Mouse (Mus musculus): Measurements from ENCODE around the gene Tbx1.

The Tbx1 gene

DNA sequence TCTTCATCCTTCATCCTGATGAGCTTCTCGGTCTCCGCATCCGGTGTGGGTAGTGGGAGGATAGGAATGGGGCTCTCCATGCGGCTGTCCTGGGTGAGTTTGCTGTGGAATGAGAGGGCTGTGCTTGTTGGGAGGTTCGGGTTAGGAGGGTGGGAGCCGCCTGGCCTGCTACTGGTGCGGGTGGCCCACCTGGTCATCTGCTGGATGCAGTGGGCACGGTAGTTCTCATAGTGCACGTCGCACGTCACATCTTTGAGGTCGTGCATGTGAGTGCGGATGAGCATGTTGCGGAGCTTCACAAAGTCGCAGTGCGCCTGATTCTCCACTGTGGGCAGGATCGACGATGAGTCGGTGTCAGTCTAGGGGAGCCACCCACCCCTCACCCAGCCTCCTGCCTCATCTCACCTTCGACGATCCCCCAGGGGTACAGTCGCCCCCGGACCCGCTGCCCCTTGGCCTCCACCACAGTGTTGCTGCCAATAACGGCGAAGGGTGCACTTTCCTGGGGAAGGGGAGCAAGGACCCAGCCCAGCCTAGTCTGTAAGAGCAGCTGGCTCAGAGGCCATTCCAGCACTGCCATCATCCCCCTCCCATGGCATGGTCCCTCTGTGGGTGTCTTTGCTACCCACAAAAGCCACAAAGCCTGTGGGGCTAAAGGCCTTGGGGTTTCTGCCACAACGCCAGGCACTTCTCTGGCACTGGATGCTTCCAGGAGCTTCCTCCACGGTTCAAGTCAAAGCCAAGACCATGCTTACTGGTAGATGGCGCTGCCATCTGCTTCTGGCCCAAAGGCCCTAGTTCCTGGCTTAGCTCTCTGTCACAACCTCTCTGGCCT is 32.7 kb upstream of the Tbx1 start:
- DNase-seq (ENCODE audit: low read depth, low spot score) = no peak

DNA sequence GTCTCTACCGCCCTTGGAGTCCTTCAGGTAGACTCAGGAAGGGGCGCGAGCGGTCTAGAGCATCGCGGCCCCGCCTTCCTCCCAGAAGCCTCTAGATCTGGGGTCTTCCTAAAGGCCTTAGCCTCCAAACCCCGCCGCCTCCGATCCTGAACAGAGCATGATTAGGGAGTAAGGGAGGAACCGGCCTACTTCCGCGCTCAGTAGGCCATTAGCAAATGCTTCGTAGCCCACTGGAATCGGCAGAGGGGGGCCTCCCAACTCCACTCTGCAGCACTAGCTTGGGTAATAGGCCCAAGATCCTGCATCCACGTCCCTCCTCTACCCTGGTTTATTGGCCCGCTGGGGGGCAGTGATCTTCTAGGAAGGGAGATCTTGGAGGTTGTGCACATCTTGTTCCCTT is 31.5 kb upstream of the Tbx1 start, which contains the start of gene Gp1bb:
TSS of gene Gp1bb (minus strand) at position 385 of the 400 bp plus-strand sequence.
- DNase-seq (ENCODE audit: low read depth, low spot score) = no peak

DNA sequence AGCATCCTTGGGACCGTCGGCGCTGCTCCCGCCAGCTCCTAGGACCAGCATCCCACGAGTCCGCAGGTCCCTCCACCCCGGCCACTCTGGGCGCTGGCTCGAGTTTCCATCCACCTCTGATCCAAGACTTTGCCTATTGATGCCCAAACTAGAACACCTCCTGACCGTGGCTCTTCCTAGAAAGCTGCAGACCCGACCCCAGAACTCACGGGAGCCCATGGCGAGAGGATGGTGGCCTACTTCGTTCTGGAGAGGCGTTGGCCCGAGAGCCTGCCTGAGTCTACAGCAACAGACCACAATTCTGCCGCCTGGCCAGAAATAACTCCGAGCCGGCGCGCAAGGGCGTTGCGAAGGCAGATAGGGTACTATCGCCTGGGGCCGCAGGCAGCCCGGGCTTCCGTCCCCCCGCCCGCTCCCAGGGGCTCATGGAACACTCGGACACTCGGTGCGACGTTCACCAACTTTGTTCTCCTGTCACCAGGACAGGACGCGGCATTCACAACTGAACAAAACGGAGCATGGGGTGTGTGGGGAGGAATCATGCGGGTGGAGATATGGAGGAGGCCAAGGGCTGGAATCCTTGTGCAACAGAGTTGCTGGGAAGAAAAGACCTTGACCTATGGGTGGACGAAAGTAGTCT is 31.0 kb upstream of the Tbx1 start:
- DNase-seq (ENCODE audit: low read depth, low spot score) = no peak

DNA sequence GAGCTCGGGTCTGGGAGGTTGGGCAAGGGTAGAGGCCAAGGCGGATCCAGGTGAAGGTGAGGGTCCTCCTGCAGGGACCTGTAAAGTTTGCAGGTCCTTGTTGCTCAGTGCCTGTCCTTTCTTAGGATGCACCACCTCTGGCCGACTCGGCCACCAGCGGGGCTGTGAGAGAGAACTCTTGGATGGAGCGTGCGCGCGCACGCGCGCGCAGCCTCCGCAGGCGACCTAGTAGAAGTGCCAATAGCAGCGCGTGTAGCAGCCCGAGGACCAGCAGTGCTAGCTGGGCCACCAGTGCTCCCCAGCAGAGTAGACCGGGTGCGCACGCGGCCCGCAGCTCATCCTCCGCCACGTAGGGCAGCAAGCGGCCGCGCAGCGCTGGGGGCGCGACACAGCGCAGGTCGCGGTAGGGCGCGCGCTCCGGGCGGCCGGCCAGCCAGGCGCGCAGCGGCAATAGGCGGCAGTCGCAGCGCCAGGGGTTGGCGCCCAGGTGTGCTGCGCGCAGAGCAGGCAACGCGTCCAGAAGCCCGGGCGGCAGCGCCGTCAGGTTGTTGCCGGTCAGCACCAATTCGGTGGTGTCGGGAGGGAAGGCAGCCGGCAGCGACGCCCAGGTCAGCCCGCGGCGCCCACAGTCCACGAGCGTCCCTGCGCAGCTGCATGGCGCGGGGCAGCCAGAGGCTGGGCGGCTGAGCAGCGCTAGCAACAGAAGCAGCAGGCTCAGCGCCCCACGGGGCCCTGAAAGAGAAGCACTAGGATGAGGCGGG is 30.3 kb upstream of the Tbx1 start:
- peak; percentile 51 for DNase-seq (ENCODE audit: low read depth, low spot score)

DNA sequence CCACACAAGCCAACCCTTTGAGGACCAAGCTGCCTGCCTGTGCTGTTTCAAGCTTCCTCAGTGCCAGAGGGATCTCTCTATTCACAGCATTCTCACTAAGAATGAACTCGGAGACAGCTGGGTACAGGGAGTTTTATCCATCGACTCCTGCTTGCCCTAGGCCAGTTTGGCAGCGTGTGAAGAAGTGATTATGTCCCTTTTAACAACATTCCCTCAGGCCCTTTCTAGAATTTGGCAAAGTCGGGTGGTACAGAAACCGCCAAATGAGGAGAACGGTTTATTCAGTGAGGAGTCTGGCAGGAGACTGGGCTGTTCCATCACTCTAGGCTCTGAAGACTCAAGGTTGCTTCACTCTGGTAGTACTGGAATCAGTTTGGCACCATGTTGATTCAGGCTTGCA is 29.7 kb upstream of the Tbx1 start:
- no peak for DNase-seq (ENCODE audit: low read depth, low spot score)

DNA sequence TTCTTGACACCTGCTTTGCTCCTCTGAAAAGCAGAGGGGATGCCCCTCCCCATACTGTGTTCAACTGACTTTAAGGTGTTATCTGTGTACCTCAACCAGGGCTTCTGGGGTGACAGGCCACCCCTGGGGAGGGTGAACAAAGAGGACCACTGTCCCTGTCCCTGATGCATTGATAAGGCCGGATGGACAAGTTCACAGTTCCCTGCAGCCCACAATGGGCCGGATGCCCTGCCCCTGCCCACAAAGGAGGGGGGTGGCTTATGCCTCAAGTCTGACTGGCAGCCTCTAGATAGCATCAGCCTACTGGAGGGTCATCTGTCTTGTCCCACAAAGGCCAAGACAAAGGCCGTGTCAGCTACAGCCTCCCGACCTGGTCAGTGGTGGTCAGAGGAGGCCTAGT is 28.6 kb upstream of the Tbx1 start:
- no peak for DNase-seq (ENCODE audit: low read depth, low spot score)

DNA sequence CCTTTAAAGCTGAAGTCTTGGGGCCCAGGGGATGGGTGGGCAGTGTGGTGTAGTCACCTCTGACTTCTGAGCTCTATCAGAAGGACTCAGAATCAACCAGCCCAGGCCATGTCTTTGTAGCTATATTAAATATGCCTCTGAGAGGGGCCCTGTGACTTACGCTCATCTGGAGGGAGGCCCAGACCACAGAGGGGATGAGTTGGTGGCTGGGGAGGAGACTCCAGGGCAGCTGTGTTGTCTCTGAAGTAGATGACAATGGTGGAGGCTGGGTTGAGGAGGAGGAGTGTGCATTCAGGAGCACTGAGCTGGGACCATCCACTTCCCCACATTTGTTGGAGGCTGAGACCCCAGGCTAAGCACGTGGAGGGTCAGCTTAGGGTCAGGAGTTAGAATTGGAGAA is 27.8 kb upstream of the Tbx1 start:
- DNase-seq (ENCODE audit: low read depth, low spot score) = no peak

DNA sequence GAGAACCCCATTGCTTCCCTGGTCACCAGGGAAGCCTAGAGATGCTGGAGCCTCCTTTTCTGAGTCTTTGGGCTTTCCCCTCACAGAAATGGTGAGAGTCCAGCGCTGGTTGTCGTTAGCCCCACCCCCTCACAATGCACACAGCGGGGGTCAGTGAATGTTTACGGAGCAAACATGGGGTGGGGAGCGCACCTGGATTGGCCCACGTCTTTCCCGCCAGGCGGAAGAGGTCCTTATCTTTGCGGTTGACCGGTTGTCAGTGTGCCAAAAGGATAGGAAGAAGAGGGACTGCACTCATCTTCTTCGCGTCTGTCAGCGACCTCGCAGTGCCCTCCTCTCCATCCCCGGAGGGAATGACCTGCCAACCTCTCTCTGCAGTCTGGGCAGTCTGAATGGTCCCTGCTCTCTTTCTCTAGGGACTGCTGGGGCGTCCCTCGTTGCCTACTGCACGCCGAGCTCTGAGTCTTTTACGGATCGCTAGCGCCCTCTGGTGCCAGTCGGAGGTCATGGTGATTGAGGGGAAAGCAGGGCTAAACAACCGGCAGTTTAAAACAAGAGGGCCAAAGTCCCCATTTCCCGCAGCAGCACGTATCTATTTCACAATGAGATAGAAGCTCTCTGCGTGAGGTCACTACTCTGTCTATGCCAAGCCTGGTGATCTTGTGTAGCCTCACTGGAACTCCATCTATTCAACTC is 27.0 kb upstream of the Tbx1 start:
- peak; percentile 85 for DNase-seq (ENCODE audit: low read depth, low spot score)

DNA sequence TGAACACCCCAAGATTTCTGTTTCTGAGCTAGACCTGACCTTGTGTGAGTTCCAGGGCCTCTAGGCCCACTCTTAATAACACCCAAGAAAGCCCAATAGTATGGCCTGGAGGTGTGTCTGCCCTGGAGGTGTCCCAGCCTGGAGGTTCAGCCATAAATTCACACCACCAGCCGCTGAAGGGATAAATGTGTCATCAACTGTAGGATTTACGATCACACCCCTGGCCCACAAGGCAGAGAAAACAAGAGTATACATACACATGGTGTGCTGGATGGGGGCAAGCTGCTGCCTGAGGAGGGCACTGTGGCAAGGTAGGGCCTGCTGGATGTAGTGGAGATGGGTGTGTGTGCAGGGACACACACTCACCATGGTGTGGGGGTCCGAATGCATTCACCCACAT is 22.8 kb upstream of the Tbx1 start:
- DNase-seq (ENCODE audit: low read depth, low spot score) = no peak

DNA sequence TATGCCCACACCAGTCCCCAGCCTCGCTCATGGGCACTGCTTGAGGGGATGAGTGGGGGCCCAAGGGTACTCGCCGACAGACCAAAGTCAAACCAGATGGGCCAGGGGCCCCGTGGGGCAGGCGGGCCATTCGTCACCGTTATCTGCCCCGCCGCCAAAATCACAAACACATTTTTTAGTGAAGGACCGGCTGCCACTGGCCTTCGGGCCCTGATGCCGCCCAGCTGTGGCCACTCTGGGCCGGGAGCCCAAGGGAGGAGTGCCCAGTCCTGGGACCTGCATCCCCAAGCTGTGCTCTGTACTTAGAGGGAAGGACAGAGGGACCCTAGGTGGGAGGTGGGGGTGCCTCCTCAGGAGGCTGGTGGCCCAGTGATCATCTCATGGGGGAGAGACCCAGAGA is 21.3 kb upstream of the Tbx1 start:
- DNase-seq (ENCODE audit: low read depth, low spot score) = no peak

DNA sequence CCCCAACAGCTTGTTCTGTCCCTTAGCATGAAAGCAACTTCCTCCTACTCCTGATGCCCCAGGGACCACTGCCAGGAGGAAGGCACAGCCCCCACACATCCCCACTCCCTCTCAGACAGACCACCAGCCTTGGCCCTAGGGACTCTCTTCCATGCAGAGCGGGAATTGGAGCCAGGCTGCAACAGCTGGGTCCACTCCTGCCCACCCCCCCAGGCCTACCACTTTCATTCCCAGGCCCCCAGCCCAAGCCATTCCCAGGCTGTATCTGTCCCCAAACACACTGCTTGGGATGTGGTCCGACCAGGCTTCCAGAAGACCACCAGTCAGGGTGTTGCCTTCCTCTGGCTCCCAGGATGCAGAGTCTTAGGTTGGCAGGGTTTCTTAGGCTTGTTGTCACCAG is 18.6 kb upstream of the Tbx1 start:
- DNase-seq (ENCODE audit: low read depth, low spot score) = no peak

DNA sequence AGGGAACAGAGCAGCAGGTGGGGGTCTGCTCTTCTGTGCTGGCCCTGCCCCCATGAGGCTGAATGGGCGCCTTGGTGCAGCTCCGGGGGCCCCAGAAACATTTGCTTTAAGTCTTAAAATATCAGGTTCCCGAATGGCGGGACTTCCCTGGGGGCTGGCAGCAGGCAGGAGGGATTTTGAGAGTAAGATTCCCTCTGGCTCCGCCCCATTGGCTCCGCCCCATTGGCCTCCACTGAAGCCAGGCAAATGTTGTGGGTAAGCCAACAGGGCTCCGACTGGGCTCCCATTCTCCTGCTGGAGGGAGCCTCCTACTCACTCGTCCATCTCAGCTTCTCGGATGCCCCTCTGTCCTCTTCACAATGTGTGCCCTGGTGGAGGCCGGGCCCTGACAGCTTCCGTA is 17.8 kb upstream of the Tbx1 start:
- no peak for DNase-seq (ENCODE audit: low read depth, low spot score)

DNA sequence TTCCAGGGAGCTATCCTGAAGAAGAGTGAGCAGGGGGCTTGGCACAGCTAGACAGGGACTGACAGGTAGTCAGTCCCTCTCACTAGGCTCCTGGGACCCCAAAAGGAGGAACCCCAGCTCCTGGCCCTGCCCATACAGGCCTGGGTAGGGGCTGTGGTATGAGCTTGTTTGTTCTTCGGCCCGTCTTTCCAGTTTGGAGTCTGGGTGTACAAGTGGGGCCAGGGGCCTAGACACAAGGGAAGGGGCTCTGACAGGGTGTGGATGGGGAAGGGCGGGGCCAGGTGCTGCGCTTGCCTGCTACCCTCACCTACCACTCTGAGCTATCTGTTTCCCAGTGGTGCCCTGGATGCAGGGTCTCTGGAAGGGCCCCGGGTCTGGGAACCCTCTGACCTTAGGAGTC is 15.2 kb upstream of the Tbx1 start:
- DNase-seq (ENCODE audit: low read depth, low spot score) = no peak

DNA sequence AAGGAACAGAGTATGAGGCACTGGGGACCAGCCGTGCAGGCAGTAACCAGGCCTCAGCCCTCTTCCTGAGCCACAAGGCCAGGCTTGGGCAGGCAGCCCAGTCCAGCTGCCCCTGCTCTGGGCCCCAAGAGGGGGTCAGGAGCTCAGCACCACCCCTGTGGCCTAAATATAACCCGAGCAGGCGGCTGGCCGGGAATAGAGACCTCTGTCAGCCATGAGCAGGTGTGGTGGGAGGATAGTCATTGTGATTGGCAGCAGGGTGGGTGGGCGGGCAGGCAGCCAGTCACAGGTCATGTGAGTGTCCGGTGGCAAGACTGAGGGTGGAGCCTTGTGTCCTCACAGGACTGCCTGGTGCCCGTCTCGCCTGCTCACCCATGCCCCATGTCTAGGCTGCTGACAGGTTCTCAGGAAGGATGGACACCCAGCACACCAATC is 13.8 kb upstream of the Tbx1 start:
- DNase-seq (ENCODE audit: low read depth, low spot score) = no peak

DNA sequence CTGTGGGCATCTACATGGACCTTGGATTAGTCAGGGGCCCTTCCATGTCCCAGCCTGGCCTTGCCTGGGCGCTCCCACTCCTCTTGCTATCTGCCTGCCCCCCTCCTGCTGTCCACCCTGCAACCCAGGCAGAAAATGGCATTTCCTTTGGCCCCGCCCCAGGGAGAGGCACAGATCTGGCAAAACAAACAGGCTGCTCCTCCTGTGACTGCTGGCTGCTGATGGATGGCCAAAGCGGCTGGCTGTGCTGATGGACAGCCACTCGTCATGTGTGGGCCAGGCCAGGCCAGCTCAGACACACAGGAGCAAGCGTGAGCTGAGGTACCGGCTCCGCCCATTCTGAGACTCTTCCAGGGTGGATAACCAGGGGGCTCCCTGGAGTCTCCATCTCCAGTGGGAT is 11.0 kb upstream of the Tbx1 start:
- no peak for DNase-seq (ENCODE audit: low read depth, low spot score)

DNA sequence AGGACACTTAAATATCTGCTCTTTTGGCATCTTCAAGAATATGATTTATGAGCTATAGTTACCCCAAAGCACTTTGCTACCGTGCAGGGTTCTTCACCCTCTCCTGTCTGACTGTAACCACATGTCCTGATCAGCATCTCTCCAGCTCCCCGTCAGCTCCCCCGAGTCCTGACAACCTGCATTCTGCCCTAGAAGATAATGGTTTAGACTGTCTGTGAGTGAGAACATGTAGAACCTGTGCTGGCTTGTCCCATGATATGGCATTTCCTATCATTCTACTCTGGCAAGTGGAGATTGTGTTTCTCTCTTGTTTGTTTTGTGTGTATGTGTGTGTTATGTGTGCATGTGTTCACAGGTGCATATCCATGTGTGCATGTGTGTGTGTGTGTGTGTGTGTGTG is 7.5 kb upstream of the Tbx1 start:
- no peak for DNase-seq (ENCODE audit: low read depth, low spot score)

DNA sequence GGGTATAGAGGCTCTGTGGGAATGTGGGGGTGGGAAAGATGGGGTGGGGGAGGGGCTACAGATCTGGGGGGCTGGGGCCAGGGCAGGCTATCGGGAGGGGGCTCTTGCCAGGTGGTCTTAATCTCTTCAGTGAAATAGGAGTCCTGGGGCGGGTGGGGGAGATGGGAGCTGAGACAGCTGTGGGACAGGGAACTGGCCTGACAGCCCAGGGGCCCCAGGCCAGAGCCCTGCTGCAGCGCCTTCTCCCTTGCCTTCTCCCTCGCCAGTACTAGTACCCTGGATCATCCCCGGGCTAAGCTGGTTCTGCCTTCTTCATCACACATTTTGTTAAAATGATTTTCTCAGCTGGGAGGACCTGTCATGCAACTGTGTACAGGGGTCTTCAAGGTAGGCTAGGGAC is 5.8 kb upstream of the Tbx1 start:
- DNase-seq (ENCODE audit: low read depth, low spot score) = no peak

DNA sequence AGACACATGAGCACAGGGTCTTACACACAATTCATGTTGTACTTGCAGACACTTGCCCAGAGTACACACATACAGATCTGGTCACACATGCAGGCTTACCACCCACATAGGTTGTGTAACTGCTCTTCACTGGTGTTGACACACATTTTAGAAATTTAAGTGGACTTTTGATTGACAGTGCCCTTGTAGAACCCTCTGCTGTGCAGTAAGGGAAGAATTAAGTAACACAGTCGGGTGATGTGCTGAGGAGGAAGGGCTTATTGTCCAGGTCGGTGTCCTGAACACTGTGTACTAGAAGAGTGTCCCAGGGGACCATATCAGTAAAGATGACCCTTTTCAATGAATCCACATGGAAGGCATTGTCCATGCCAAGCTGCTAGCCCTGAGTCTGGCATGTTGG is 3.5 kb upstream of the Tbx1 start:
- DNase-seq (ENCODE audit: low read depth, low spot score) = no peak

DNA sequence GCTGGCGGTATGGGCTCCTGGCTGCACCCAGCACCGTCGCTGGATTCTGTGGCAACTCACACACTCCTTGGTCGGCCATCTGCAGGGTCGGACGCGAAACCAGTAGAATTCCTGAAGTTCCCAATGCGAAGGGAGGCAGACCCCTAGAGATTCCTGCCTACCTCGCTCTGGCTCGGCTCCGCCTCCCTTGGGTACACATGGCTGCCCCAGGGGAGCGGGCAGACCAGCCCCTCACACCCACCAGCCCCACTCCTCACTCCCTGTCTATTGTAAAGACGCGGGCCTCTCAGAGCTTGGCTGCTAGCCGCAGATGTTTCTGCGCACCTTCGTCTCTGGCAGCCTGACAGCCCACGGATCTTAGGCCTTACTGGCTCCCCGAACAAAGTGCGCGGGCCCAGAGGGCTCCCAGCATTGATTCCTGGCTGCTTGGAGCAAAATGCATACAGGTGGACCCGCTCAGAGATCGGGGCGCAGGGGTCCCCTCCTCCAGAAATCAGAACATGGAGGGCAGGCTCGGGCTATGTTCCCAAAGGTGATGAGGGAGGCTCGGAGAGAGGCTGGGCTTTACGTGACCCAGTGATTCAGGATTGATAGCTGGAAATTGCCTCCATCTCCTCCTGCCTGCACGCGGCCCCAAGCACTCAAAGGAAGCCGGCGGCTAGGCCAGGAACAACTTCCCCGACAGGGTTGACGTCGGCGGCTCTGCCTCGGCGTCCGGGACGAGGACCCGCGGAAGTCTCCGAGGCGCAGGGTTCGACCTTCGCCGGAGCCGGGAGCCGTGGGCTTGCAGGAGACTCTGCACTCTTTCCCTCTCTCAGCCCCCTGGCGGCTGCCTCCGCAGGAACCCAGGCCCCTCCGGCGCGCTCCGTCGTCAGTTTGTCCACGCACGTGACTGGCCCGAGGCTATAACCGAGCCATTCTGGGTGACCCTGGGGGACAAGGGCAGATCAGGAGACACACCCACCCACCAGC is 862 bp upstream of the Tbx1 start:
- DNase-seq (ENCODE audit: low read depth, low spot score) = no peak

DNA sequence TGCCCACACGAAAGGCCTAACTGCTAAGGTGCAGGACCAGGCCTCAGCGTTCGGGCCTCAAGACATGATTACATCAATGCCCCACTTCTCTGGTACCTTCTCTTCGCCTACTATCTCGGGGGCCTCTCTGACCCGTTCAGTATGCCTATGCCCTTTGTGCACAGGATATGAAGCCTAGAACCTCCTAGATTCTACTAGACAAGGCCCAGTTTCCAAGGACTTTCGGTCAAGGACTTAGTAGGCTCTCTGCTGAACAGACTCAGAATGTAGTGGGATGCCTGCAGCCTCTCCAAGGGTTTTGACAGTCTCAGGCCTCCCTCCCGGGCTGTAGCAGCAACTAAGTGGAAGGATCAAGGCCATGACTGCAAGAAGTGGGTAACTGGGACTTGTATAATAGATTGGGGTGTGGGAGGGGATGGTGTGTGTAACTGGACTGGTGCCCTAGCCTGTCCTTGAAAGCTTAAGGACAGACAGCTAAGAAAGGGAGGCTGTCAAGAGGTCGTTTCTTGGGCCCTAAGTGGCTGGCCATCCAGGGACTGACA is 1.3 kb downstream of the Tbx1 start:
- no peak for DNase-seq (ENCODE audit: low read depth, low spot score)

DNA sequence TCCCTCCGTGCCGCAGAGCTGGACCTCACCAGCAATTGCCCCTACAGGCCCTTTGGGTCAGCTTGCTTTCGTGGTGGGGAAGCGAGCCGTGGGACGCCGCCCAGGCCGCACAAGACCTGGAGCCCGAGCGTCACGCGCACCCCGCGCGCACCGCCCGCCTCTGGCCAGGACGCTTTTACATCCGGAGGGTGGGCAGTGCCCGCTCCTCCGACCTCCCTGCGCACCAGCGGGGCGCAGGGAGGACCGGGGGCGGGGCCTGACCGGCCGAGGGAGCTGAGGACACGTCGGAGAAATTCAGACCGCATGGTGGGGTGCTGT is 1.8 kb downstream of the Tbx1 start:
- DNase-seq (ENCODE audit: low read depth, low spot score) = no peak
